Mouse (Mus musculus) small intestine, adult 2 months (tissue): ENCODE data around the gene Adamts9. TPM values are rescaled to one million over a fixed set of nuclear protein-coding genes. Genes with fewer than 3 reads are reported as not detected.

ENCODE experiments used
- H3K27ac ChIP-seq: fragments of 200-500 bp; 2 replicates; pipeline ENCODE4 v1.5.1; 2012; ENCODE audit warnings: low read depth, low read length, control low read depth, inconsistent platforms; ENCODE audit not compliant: insufficient read depth
- H3K27me3 ChIP-seq: fragments of 200-500 bp; 2 replicates; pipeline ENCODE4 v1.6.1; 2012; ENCODE audit warnings: mild to moderate bottlenecking, moderate library complexity, low read length, inconsistent platforms; ENCODE audit not compliant: control insufficient read depth, insufficient read depth
- H3K36me3 ChIP-seq: fragments of 200-500 bp; 2 replicates; pipeline ENCODE4 v1.6.1; 2012; ENCODE audit warnings: mild to moderate bottlenecking, low read length, control low read depth, inconsistent platforms; ENCODE audit not compliant: control insufficient read depth, insufficient read depth
- H3K4me1 ChIP-seq: fragments of 200-500 bp; 2 replicates; pipeline ENCODE4 v1.6.1; 2012; ENCODE audit warnings: low read length, inconsistent platforms, mixed read lengths; ENCODE audit not compliant: control insufficient read depth, insufficient read depth, insufficient read length
- H3K4me3 ChIP-seq: fragments of 200-500 bp; 2 replicates; pipeline ENCODE4 v1.5.1; 2012; ENCODE audit warnings: low read depth, mild to moderate bottlenecking, control low read depth, inconsistent platforms, low read length, moderate library complexity
- CTCF ChIP-seq: fragments of 200-500 bp; IDR thresholded peaks from 2 replicates; pipeline ENCODE4 v1.5.1; 2012; ENCODE audit warnings: low read depth, mild to moderate bottlenecking, control low read depth, inconsistent platforms, low read length, moderate library complexity, mixed read lengths; ENCODE audit not compliant: insufficient replicate concordance, insufficient read length; ENCODE audit errors: extremely low read depth
- POLR2A ChIP-seq: fragments of 200-500 bp; IDR thresholded peaks from 2 replicates; pipeline ENCODE4 v1.6.1; 2012; ENCODE audit warnings: low read depth, mild to moderate bottlenecking, control low read depth, inconsistent platforms, low read length, moderate library complexity
- WGBS: fragments of 180-500 bp; shearing (Covaris S2); methylation state at CpG from one replicate; pipeline ENCODE4 v1.1.7; 2018; 5-methylcytosine and 5-hydroxymethylcytosine counted together
- polyA plus RNA-seq: library from polyadenylated mRNA; depleted of rRNA; stranded (reverse); fragments of >200 nt; gene quantifications from 2 replicates; pipeline ENCODE4 v1.2.3, GENCODE M21; 2012

Adamts9 gene
- polyA plus RNA-seq, 1 experiment, result 1.8 TPM

- Histone ChIP-seq H3K36me3 (no peaks in the 10 kb centered on the region), H3K4me1 (no peaks in the 10 kb centered on the region), H3K4me3 (no peak overlapping the region), H3K27me3 (no peaks in the 10 kb centered on the region), H3K27ac (no peak overlapping the region)
- WGBS, result 76% methylated on average over 5 of the region's 5 CpGs
- TF ChIP-seq POLR2A, result no peak
- no peak for TF ChIP-seq CTCF
Observed at GRCm38 (mm10) chr6:92928261-92928660, 15.0 kb downstream of the Adamts9 start.

GRCm38 (mm10) chr6:92924536-92924935, 18.8 kb downstream of the Adamts9 start:
- no peak for TF ChIP-seq POLR2A
- no peak for TF ChIP-seq CTCF
- H3K4me3 ChIP-seq, result no peak overlapping the region
- no peaks in the 10 kb centered on the region for H3K4me1 ChIP-seq
- H3K27ac ChIP-seq, result no peak overlapping the region
- H3K36me3 ChIP-seq, result no peaks in the 10 kb centered on the region
- 76% methylated on average over 8 of the region's 8 CpGs for WGBS
- H3K27me3 ChIP-seq, result no peaks in the 10 kb centered on the region

- 12% methylated on average over 4 of the region's 4 CpGs for WGBS
- Histone ChIP-seq H3K27me3 (no peaks in the 10 kb centered on the region), H3K36me3 (no peaks in the 10 kb centered on the region), H3K4me1 (no peaks in the 10 kb centered on the region), H3K27ac (no peak overlapping the region), H3K4me3 (no peak overlapping the region)
- no peak for TF ChIP-seq CTCF
- no peak for TF ChIP-seq POLR2A
Observed at GRCm38 (mm10) chr6:92921843-92922242, 21.4 kb downstream of the Adamts9 start.

GRCm38 (mm10) chr6:92920938-92921689, 22.2 kb downstream of the Adamts9 start:
- TF ChIP-seq POLR2A, result no peak
- no peak for TF ChIP-seq CTCF
- Histone ChIP-seq H3K4me3 (no peak overlapping the region), H3K4me1 (no peaks in the 10 kb centered on the region), H3K36me3 (no peaks in the 10 kb centered on the region), H3K27me3 (no peaks in the 10 kb centered on the region), H3K27ac (no peak overlapping the region)
- WGBS, result 54% methylated on average over 10 of the region's 10 CpGs

GRCm38 (mm10) chr6:92910611-92911010, 32.7 kb downstream of the Adamts9 start:
- Histone ChIP-seq H3K27me3 (no peaks in the 10 kb centered on the region), H3K4me1 (no peaks in the 10 kb centered on the region), H3K4me3 (no peak overlapping the region), H3K36me3 (no peaks in the 10 kb centered on the region), H3K27ac (no peak overlapping the region)
- TF ChIP-seq POLR2A, result no peak
- no peak for TF ChIP-seq CTCF
- 81% methylated on average over 3 of the region's 3 CpGs for WGBS

- Histone ChIP-seq H3K27ac (no peak overlapping the region), H3K36me3 (no peaks in the 10 kb centered on the region), H3K27me3 (no peaks in the 10 kb centered on the region), H3K4me1 (no peaks in the 10 kb centered on the region), H3K4me3 (no peak overlapping the region)
- TF ChIP-seq POLR2A (no peak), CTCF (no peak)
- 70% methylated on average over 8 of the region's 8 CpGs for WGBS
Observed at GRCm38 (mm10) chr6:92909361-92909760, 33.9 kb downstream of the Adamts9 start.

- no peak for TF ChIP-seq POLR2A
- TF ChIP-seq CTCF, result no peak
- H3K4me3 ChIP-seq, result no peak overlapping the region
- 51% methylated on average over 5 of the region's 5 CpGs for WGBS
- H3K27ac ChIP-seq, result no peak overlapping the region
- no peaks in the 10 kb centered on the region for H3K27me3 ChIP-seq
- H3K4me1 ChIP-seq, result no peaks in the 10 kb centered on the region
- H3K36me3 ChIP-seq, result no peaks in the 10 kb centered on the region
Observed at GRCm38 (mm10) chr6:92905922-92906321, 37.4 kb downstream of the Adamts9 start.
